Mouse (Mus musculus): ENCODE results near the gene Ccz1. TPM values are rescaled to one million over a fixed set of nuclear protein-coding genes. Genes with fewer than 3 reads are reported as not detected.

The Ccz1 gene
- polyA plus RNA-seq, 1 experiment from 2014 or later = 118 TPM

GRCm38 (mm10) chr5:143965586-143966345 is 48.9 kb downstream of the Ccz1 start:
- no peaks in the 10 kb centered on the region for H3K27me3 ChIP-seq (ENCODE audit: control insufficient read depth, insufficient read depth, low read length)
- H3K4me2 ChIP-seq (replicated peaks; ENCODE audit: low read depth, low read length) = no peak overlapping the region
- H3K9ac ChIP-seq (ENCODE audit: low read depth, low read length) = no peak overlapping the region
- 87% methylated on average over 12 of the region's 12 CpGs for WGBS
- H3K4me3 ChIP-seq (ENCODE audit: low read depth, low read length) = no peak overlapping the region
- no peak overlapping the region for H3K27ac ChIP-seq (ENCODE audit: low read depth, low read length)
- H3K9me3 ChIP-seq (ENCODE audit: control insufficient read depth, low read length) = no peaks in the 10 kb centered on the region
- DNase-seq (ENCODE audit: low spot score) (no peak), ATAC-seq (ENCODE audit: low FRiP score) (no peak)
- no peaks in the 10 kb centered on the region for H3K4me1 ChIP-seq (replicated peaks; ENCODE audit: control insufficient read depth, insufficient read depth, low read length)
- no peaks in the 10 kb centered on the region for H3K36me3 ChIP-seq (ENCODE audit: control insufficient read depth, insufficient read depth, low read length)

GRCm38 (mm10) chr5:143961176-143961575 is 53.5 kb downstream of the Ccz1 start:
- H3K4me1 ChIP-seq (replicated peaks; ENCODE audit: control insufficient read depth, insufficient read depth, low read length) = no peaks in the 10 kb centered on the region
- ATAC-seq (ENCODE audit: low FRiP score) (no peak), DNase-seq (ENCODE audit: low spot score) (no peak)
- no peak overlapping the region for H3K27ac ChIP-seq (ENCODE audit: low read depth, low read length)
- 86% methylated on average over 8 of the region's 8 CpGs for WGBS
- H3K9ac ChIP-seq (ENCODE audit: low read depth, low read length) = no peak overlapping the region
- H3K36me3 ChIP-seq (ENCODE audit: control insufficient read depth, insufficient read depth, low read length) = no peaks in the 10 kb centered on the region
- no peaks in the 10 kb centered on the region for H3K9me3 ChIP-seq (ENCODE audit: control insufficient read depth, low read length)
- no peak overlapping the region for H3K4me2 ChIP-seq (replicated peaks; ENCODE audit: low read depth, low read length)
- H3K27me3 ChIP-seq (ENCODE audit: control insufficient read depth, insufficient read depth, low read length) = no peaks in the 10 kb centered on the region
- H3K4me3 ChIP-seq (ENCODE audit: low read depth, low read length) = no peak overlapping the region

- no peak overlapping the region for H3K4me3 ChIP-seq (ENCODE audit: low read depth, low read length)
- no peaks in the 10 kb centered on the region for H3K9me3 ChIP-seq (ENCODE audit: control insufficient read depth, low read length)
- H3K9ac ChIP-seq (ENCODE audit: low read depth, low read length) = no peak overlapping the region
- H3K4me2 ChIP-seq (replicated peaks; ENCODE audit: low read depth, low read length) = no peak overlapping the region
- no peak overlapping the region for H3K27ac ChIP-seq (ENCODE audit: low read depth, low read length)
- no peaks in the 10 kb centered on the region for H3K27me3 ChIP-seq (ENCODE audit: control insufficient read depth, insufficient read depth, low read length)
- no peak for DNase-seq (ENCODE audit: low spot score)
- no peaks in the 10 kb centered on the region for H3K4me1 ChIP-seq (replicated peaks; ENCODE audit: control insufficient read depth, insufficient read depth, low read length)
- ATAC-seq (ENCODE audit: low FRiP score) = no peak
- no peaks in the 10 kb centered on the region for H3K36me3 ChIP-seq (ENCODE audit: control insufficient read depth, insufficient read depth, low read length)
- WGBS = 92% methylated on average over 11 of the region's 11 CpGs
Observed at GRCm38 (mm10) chr5:143959551-143959950, 55.1 kb downstream of the Ccz1 start.

GRCm38 (mm10) chr5:143957101-143957500 is 57.6 kb downstream of the Ccz1 start:
- DNase-seq (ENCODE audit: low spot score) = no peak
- Histone ChIP-seq H3K4me3 (ENCODE audit: low read depth, low read length) (no peak overlapping the region), H3K9me3 (ENCODE audit: control insufficient read depth, low read length) (no peaks in the 10 kb centered on the region), H3K4me2 (replicated peaks; ENCODE audit: low read depth, low read length) (no peak overlapping the region), H3K36me3 (ENCODE audit: control insufficient read depth, insufficient read depth, low read length) (no peaks in the 10 kb centered on the region), H3K27ac (ENCODE audit: low read depth, low read length) (no peak overlapping the region), H3K9ac (ENCODE audit: low read depth, low read length) (no peak overlapping the region), H3K27me3 (ENCODE audit: control insufficient read depth, insufficient read depth, low read length) (no peaks in the 10 kb centered on the region), H3K4me1 (replicated peaks; ENCODE audit: control insufficient read depth, insufficient read depth, low read length) (no peaks in the 10 kb centered on the region)
- no peak for ATAC-seq (ENCODE audit: low FRiP score)
- WGBS = 98% methylated on average over 6 of the region's 6 CpGs

GRCm38 (mm10) chr5:143950016-143950415 is 64.7 kb downstream of the Ccz1 start:
- WGBS = 38% methylated on average over 5 of the region's 5 CpGs
- ATAC-seq (ENCODE audit: low FRiP score) (no peak), DNase-seq (ENCODE audit: low spot score) (no peak)
- no peaks in the 10 kb centered on the region for H3K27me3 ChIP-seq (ENCODE audit: control insufficient read depth, insufficient read depth, low read length)
- no peaks in the 10 kb centered on the region for H3K9me3 ChIP-seq (ENCODE audit: control insufficient read depth, low read length)
- no peaks in the 10 kb centered on the region for H3K4me1 ChIP-seq (replicated peaks; ENCODE audit: control insufficient read depth, insufficient read depth, low read length)
- H3K9ac ChIP-seq (ENCODE audit: low read depth, low read length) = no peak overlapping the region
- no peak overlapping the region for H3K4me3 ChIP-seq (ENCODE audit: low read depth, low read length)
- no peaks in the 10 kb centered on the region for H3K36me3 ChIP-seq (ENCODE audit: control insufficient read depth, insufficient read depth, low read length)
- no peak overlapping the region for H3K4me2 ChIP-seq (replicated peaks; ENCODE audit: low read depth, low read length)
- no peak overlapping the region for H3K27ac ChIP-seq (ENCODE audit: low read depth, low read length)

GRCm38 (mm10) chr5:143948361-143948760 is 66.3 kb downstream of the Ccz1 start:
- no peak overlapping the region for H3K4me3 ChIP-seq (ENCODE audit: low read depth, low read length)
- no peak for ATAC-seq (ENCODE audit: low FRiP score)
- no peak for DNase-seq (ENCODE audit: low spot score)
- H3K9me3 ChIP-seq (ENCODE audit: control insufficient read depth, low read length) = no peaks in the 10 kb centered on the region
- H3K36me3 ChIP-seq (ENCODE audit: control insufficient read depth, insufficient read depth, low read length) = no peaks in the 10 kb centered on the region
- H3K4me2 ChIP-seq (replicated peaks; ENCODE audit: low read depth, low read length) = no peak overlapping the region
- no peaks in the 10 kb centered on the region for H3K4me1 ChIP-seq (replicated peaks; ENCODE audit: control insufficient read depth, insufficient read depth, low read length)
- H3K27ac ChIP-seq (ENCODE audit: low read depth, low read length) = no peak overlapping the region
- H3K27me3 ChIP-seq (ENCODE audit: control insufficient read depth, insufficient read depth, low read length) = no peaks in the 10 kb centered on the region
- H3K9ac ChIP-seq (ENCODE audit: low read depth, low read length) = no peak overlapping the region
- WGBS = 91% methylated on average over 12 of the region's 12 CpGs

- WGBS = 87% methylated on average over 14 of the region's 14 CpGs
- H3K4me1 ChIP-seq (replicated peaks; ENCODE audit: control insufficient read depth, insufficient read depth, low read length) = no peaks in the 10 kb centered on the region
- H3K4me3 ChIP-seq (ENCODE audit: low read depth, low read length) = no peak overlapping the region
- H3K27ac ChIP-seq (ENCODE audit: low read depth, low read length) = no peak overlapping the region
- H3K36me3 ChIP-seq (ENCODE audit: control insufficient read depth, insufficient read depth, low read length) = no peaks in the 10 kb centered on the region
- DNase-seq (ENCODE audit: low spot score) (no peak), ATAC-seq (ENCODE audit: low FRiP score) (no peak)
- no peak overlapping the region for H3K9ac ChIP-seq (ENCODE audit: low read depth, low read length)
- no peaks in the 10 kb centered on the region for H3K27me3 ChIP-seq (ENCODE audit: control insufficient read depth, insufficient read depth, low read length)
- H3K4me2 ChIP-seq (replicated peaks; ENCODE audit: low read depth, low read length) = no peak overlapping the region
- H3K9me3 ChIP-seq (ENCODE audit: control insufficient read depth, low read length) = no peaks in the 10 kb centered on the region
Observed at GRCm38 (mm10) chr5:143943231-143944125, 71.2 kb downstream of the Ccz1 start.

- no peaks in the 10 kb centered on the region for H3K36me3 ChIP-seq (ENCODE audit: control insufficient read depth, insufficient read depth, low read length)
- H3K9me3 ChIP-seq (ENCODE audit: control insufficient read depth, low read length) = no peaks in the 10 kb centered on the region
- no peak for ATAC-seq (ENCODE audit: low FRiP score)
- no peak overlapping the region for H3K4me3 ChIP-seq (ENCODE audit: low read depth, low read length)
- no peaks in the 10 kb centered on the region for H3K4me1 ChIP-seq (replicated peaks; ENCODE audit: control insufficient read depth, insufficient read depth, low read length)
- H3K4me2 ChIP-seq (replicated peaks; ENCODE audit: low read depth, low read length) = no peak overlapping the region
- H3K27ac ChIP-seq (ENCODE audit: low read depth, low read length) = no peak overlapping the region
- no peak overlapping the region for H3K9ac ChIP-seq (ENCODE audit: low read depth, low read length)
- WGBS = 19% methylated on average over 10 of the region's 10 CpGs
- DNase-seq (ENCODE audit: low spot score) = no peak
- no peaks in the 10 kb centered on the region for H3K27me3 ChIP-seq (ENCODE audit: control insufficient read depth, insufficient read depth, low read length)
Observed at GRCm38 (mm10) chr5:143941588-143941987, 73.1 kb downstream of the Ccz1 start.

Measured in hindbrain, embryonic 11.5 days (tissue).